Mouse (Mus musculus) heart, adult 2 months (tissue): Measurements from ENCODE around the gene Yod1. TPM values are rescaled to one million over a fixed set of nuclear protein-coding genes. Genes with fewer than 3 reads are reported as not detected.

Experiments used
- DNase-seq, 2 experiments: peaks; one replicate each; pipeline ENCODE4 v3.0.0; 2021
- H3K27ac ChIP-seq: fragments of 200-600 bp; 2 replicates; pipeline ENCODE4 v1.8.1; 2022
- H3K27me3 ChIP-seq: fragments of 200-500 bp; 2 replicates; pipeline ENCODE4 v1.6.1; 2012; ENCODE audit warnings: mild to moderate bottlenecking, low read length, inconsistent platforms, mixed read lengths; ENCODE audit not compliant: control insufficient read depth, insufficient read depth
- H3K36me3 ChIP-seq: fragments of 200-500 bp; 2 replicates; pipeline ENCODE4 v1.6.1; 2012; ENCODE audit warnings: low read length, inconsistent platforms; ENCODE audit not compliant: control insufficient read depth, insufficient read depth
- H3K4me1 ChIP-seq: fragments of 200-500 bp; 2 replicates; pipeline ENCODE4 v1.6.1; 2011; ENCODE audit warnings: low read length; ENCODE audit not compliant: control insufficient read depth, insufficient read depth
- H3K4me3 ChIP-seq: fragments of 200-600 bp; 2 replicates; pipeline ENCODE4 v1.8.1; 2022
- H3K79me2 ChIP-seq: fragments of 200-500 bp; replicated peaks from 2 replicates; pipeline ENCODE4 v1.6.1; 2012; ENCODE audit warnings: mild to moderate bottlenecking, inconsistent platforms, low read length, moderate library complexity, mixed read lengths; ENCODE audit not compliant: control insufficient read depth, insufficient read depth
- H3K9ac ChIP-seq: fragments of 200-500 bp; 2 replicates; pipeline ENCODE4 v1.6.1; 2012; ENCODE audit warnings: low read depth, mild to moderate bottlenecking, control low read depth, inconsistent platforms, low read length, mixed read lengths
- CTCF ChIP-seq: fragments of 200-600 bp; IDR thresholded peaks from 2 replicates; pipeline ENCODE4 v1.8.1; 2022; ENCODE audit warnings: antibody characterized with exemption, mild to moderate bottlenecking, moderate library complexity
- EP300 ChIP-seq: fragments of 200-500 bp; IDR thresholded peaks from 2 replicates; pipeline ENCODE4 v1.6.1; 2011; ENCODE audit warnings: low read depth, low read length, control low read depth; ENCODE audit not compliant: insufficient read depth
- POLR2A ChIP-seq: fragments of 200-500 bp; IDR thresholded peaks from 2 replicates; pipeline ENCODE4 v1.6.1; 2011; ENCODE audit warnings: mild to moderate bottlenecking, low read depth, low read length, control low read depth; ENCODE audit not compliant: insufficient read depth
- WGBS: fragments of 180-500 bp; shearing (Covaris S2); methylation state at CpG from one replicate; pipeline ENCODE4 v1.1.7; 2018; 5-methylcytosine and 5-hydroxymethylcytosine counted together
- intact Hi-C: fragments of 180-260 bp; cut with DNase I; formaldehyde crosslinking; loops from one replicate; pipeline ENCODE4 v1.15.1; 2025
- polyA plus RNA-seq: library from polyadenylated mRNA; depleted of rRNA; stranded (reverse); fragments of >200 nt; gene quantifications from 2 replicates; pipeline ENCODE4 v1.2.3, GENCODE M21; 2012
- total RNA-seq, 2 experiments: library from RNA; stranded (reverse); gene quantifications; 2 replicates each; pipeline ENCODE4 v1.2.3; 2021

Gene Yod1
- total and polyA plus RNA-seq, 3 experiments: 1.2 to 4.9 (median 3.7) TPM

GRCm38 (mm10) chr1:130746819-130747218 is 29.7 kb downstream of the Yod1 start:
- 65% methylated on average over 3 of the region's 3 CpGs for WGBS
- DNase-seq: no peak
- Histone ChIP-seq H3K9ac (no peak overlapping the region), H3K4me1 (no peaks in the 10 kb centered on the region), H3K27ac (no peak overlapping the region), H3K4me3 (no peak overlapping the region), H3K27me3 (no peaks in the 10 kb centered on the region), H3K79me2 (no peaks in the 10 kb centered on the region), H3K36me3 (no peaks in the 10 kb centered on the region)
- TF ChIP-seq EP300 (no peak), CTCF (no peak), POLR2A (no peak)
- intact Hi-C loops: no loop called here

GRCm38 (mm10) chr1:130759689-130760088 is 42.6 kb downstream of the Yod1 start:
- Histone ChIP-seq H3K79me2 (no peaks in the 10 kb centered on the region), H3K36me3 (no peaks in the 10 kb centered on the region), H3K9ac (no peak overlapping the region), H3K27me3 (no peaks in the 10 kb centered on the region), H3K4me1 (no peaks in the 10 kb centered on the region), H3K27ac (no peak overlapping the region), H3K4me3 (no peak overlapping the region)
- no peak for DNase-seq
- WGBS: 40% methylated on average over 9 of the region's 9 CpGs
- intact Hi-C loops: no loop called here
- TF ChIP-seq CTCF: no peak
- no peak for TF ChIP-seq EP300
- no peak for TF ChIP-seq POLR2A

- no peak overlapping the region for H3K27ac ChIP-seq
- TF ChIP-seq POLR2A (no peak), EP300 (no peak), CTCF (no peak)
- H3K79me2 ChIP-seq: no peaks in the 10 kb centered on the region
- no peaks in the 10 kb centered on the region for H3K36me3 ChIP-seq
- no peak for DNase-seq
- H3K9ac ChIP-seq: no peak overlapping the region
- no peaks in the 10 kb centered on the region for H3K27me3 ChIP-seq
- no peaks in the 10 kb centered on the region for H3K4me1 ChIP-seq
- H3K4me3 ChIP-seq: no peak overlapping the region
- intact Hi-C loops: no loop called here
- 67% methylated on average over 1 of the region's 1 CpGs for WGBS
Measured at GRCm38 (mm10) chr1:130761597-130761996, 44.5 kb downstream of the Yod1 start.

GRCm38 (mm10) chr1:130762045-130762760 is 45.1 kb downstream of the Yod1 start:
- no peaks in the 10 kb centered on the region for H3K36me3 ChIP-seq
- H3K79me2 ChIP-seq: no peaks in the 10 kb centered on the region
- H3K4me1 ChIP-seq: no peaks in the 10 kb centered on the region
- DNase-seq: no peak
- 48% methylated on average over 3 of the region's 3 CpGs for WGBS
- H3K9ac ChIP-seq: no peak overlapping the region
- H3K27ac ChIP-seq: no peak overlapping the region
- TF ChIP-seq POLR2A (no peak), EP300 (no peak), CTCF (no peak)
- H3K27me3 ChIP-seq: no peaks in the 10 kb centered on the region
- no peak overlapping the region for H3K4me3 ChIP-seq
- intact Hi-C loops: no loop called here

- Histone ChIP-seq H3K4me3 (no peak overlapping the region), H3K4me1 (no peaks in the 10 kb centered on the region), H3K9ac (no peak overlapping the region), H3K36me3 (no peaks in the 10 kb centered on the region), H3K79me2 (no peaks in the 10 kb centered on the region), H3K27ac (no peak overlapping the region), H3K27me3 (no peaks in the 10 kb centered on the region)
- TF ChIP-seq CTCF (no peak), EP300 (no peak), POLR2A (no peak)
- WGBS: 88% methylated on average over 12 of the region's 12 CpGs
- peak in 1 of 2 experiments; percentile 12 for DNase-seq
- intact Hi-C loops: no loop called here
Measured at GRCm38 (mm10) chr1:130764027-130764461, 46.9 kb downstream of the Yod1 start.

GRCm38 (mm10) chr1:130767066-130767465 is 49.9 kb downstream of the Yod1 start:
- Histone ChIP-seq H3K9ac (no peak overlapping the region), H3K4me3 (no peak overlapping the region), H3K4me1 (no peaks in the 10 kb centered on the region), H3K27me3 (no peaks in the 10 kb centered on the region), H3K79me2 (no peaks in the 10 kb centered on the region), H3K36me3 (no peaks in the 10 kb centered on the region), H3K27ac (no peak overlapping the region)
- DNase-seq: no peak
- WGBS: 65% methylated on average over 5 of the region's 5 CpGs
- intact Hi-C loops: no loop called here
- TF ChIP-seq EP300 (no peak), POLR2A (no peak), CTCF (no peak)
